Mouse (Mus musculus): ENCODE measurements at regions not wholly inside any gene's neighbourhood (a gene's known extent, or its start where the extent isn't known, plus 50 kb on each side); places are given as distances from the start of the nearest gene placed in this dataset.
A peak's percentile ranks its signal among the peaks of the same experiment; 100 is the strongest.

- DNase-seq (ENCODE audit: inconsistent ontology term): no peak
These were observed 74.4 kb downstream of the Tbx19 start for GRCm38 (mm10) chr1:165086131-165086530.

DNA sequence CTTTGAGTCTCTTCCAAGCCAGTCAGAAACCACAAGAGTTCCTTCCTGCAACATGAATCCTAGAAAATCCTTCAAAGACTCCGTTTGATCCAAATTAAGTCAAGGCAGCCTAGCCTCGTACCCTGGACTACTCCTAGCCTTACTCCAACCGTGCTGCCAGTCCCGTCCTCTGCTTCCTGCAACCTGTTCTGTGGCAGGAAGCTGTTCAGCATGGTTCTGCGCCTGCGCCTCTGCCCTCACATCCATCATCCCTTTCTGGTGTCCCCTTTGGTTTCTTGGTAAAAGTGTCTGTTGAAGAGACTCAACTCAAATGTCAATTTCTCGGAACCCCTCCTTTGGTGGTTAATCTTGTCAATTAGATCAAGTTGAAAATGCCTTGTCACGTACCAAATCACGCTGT is 75.8 kb downstream of the Tbx19 start:
- no peak for DNase-seq (ENCODE audit: inconsistent ontology term)

- peak; percentile 32 for DNase-seq (ENCODE audit: inconsistent ontology term)
These were observed 76.4 kb downstream of the Tbx19 start for GRCm38 (mm10) chr1:165084179-165084578.

DNA sequence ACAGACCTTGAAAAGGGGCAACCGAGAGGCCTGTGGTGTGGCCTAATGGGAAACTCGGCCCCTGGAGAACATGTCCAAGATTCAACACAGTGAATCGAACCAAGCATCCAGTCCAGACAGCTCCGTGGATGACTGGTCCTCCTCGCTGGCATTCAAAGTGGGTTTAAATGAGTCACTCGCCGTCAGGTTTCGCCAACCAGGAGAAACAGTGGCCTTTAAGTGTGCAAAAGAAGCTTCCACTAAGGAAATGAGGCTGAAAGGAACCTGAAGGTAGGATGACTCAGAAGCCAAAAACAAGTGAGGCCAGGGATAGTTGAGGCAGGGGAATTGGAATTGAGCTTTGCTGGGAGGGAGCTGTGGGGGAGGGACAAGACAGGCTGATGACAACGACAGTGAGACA is 80.2 kb downstream of the Tbx19 start:
- DNase-seq (ENCODE audit: inconsistent ontology term): no peak

DNA sequence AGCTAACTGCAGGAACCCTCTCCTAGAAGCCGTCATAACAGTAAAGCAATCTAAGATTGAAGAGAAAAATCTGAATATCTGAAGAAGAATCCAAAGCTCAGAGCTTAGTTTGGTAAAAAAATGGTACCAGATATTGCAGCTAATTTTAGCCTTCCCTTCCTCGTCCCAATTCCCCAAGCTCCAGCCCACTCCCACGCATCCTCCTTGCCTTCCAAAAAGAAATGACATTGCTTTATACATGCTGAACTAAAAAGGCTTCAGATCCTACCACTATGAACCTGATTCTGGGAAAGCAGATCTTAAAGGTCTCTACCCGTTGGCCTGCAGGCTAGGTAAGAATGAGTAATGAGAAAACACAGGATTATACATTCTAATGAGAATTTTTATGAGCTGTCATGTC is 83.3 kb downstream of the Tbx19 start:
- no peak for DNase-seq (ENCODE audit: inconsistent ontology term)

DNA sequence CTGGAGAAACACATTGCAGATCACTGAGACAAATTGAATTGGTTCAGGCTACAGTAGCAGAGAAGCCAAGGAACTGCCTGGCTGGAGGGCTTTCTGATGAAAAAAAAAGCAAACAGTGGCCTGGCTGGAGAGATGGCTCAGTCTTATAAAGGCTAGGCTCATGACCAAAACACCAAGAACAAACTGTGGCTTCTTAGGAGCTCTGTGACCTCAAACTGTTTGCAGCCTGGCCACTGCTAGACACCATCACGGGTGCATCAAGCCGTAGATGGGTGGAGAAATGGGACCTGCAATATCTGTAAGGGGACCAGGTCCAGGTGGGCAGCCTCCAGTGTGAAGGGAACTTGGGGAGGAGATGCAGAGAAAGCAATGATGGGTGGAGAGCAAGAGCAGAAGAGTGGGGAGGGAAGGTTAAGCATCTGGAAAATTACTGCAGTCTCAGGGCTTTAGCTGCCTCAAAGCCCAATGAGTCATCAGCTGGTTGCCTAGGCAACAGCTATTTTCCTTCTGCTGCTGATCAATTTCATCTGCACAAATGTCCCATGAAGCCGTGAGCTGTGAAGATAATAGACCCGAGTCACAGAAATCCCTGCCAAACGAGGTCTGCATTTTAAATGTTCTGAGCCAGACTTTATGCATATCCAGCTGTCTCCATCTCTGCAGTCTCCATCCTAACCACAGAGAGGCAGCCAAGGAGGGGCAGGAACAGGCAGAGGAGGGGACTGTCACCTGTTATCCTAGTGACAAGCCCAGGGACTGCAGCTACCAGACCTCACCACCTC is 85.1 kb downstream of the Tbx19 start:
- DNase-seq (ENCODE audit: inconsistent ontology term): peak; percentile 79

DNA sequence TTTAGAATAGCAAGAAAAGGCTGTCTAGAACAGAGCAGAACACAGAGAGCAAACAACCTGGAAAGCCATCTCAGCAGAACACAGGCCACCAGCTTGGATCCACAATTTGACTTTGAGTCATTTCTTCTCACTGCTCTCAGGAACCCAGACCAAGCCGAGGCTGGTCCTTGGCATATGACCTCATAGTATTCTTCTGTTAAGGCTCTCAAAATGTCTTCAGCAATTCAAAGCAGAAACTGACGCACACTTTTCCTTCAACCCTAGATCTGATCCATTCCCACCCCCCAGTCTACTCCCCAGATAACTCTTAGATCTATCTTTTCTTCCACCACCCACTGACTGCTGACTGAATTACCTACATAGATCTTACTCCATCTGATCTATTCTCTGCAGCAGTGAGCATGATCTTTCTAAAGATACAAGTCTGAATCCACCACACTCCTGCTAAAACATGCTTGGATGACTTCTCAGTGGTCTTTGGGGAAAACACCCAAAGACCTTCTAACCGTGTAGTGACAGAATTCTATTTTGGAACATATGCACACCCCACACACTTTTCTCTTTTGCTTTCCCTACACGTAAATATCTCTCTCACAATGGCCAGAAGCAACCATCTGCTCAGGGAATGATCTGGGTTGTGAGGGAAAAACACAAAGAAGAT is 88.6 kb downstream of the Tbx19 start:
- no peak for DNase-seq (ENCODE audit: inconsistent ontology term)

- no peak for DNase-seq (ENCODE audit: inconsistent ontology term)
These were observed 95.6 kb downstream of the Tbx19 start for GRCm38 (mm10) chr1:165064981-165065380.

DNA sequence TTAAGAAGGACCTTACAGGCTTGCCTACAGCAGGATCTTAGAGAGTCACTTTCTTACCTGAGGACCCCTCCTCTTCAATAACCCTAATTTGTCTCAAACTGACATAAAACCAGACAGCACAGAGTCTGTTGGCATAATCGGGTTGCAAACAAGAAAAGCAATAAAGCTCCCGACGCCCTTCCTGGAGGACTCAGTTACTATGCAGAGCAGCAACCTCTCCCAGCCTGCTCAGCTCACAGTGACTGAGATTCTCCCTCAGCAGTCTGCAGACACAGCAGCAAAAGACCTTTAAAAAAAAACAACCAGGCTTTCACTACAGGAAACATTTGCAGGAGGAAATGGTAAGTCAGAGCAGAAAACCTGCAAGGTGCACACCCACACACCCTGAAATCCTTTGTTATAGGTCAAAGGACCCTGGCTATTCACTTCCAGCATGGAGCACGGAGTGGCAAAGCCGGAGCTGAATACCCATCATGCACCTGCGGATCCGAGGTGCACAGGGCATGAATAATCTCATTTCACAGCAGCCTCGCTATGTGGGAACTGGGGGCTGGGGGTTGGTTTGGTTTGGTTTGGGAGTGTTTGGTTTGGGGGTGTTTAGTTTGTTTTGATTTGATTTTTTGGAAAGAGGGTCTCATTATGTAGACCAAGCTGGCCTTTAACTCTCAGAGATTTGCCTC is 97.6 kb downstream of the Tbx19 start:
- no peak for DNase-seq (ENCODE audit: inconsistent ontology term)

DNA sequence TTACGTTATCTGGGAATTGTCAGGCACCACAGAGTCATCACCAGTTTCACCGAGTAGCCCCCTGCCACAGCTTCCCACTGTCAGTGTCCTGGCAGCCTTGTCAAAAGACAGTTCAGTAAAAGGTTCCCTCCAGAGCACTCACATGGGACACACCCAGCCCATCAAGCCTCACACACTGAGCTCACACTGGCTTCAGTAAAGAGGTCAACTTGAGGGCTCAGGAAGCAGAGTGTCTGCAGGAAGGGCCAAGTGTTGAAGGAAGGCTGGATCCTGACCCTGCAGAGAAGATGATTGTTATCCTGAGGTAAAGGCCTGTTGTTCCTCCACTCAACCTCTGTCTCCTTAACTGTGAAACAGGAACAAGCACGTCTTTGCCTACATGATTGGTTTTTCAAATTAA is 99.2 kb downstream of the Tbx19 start:
- no peak for DNase-seq (ENCODE audit: inconsistent ontology term)

DNA sequence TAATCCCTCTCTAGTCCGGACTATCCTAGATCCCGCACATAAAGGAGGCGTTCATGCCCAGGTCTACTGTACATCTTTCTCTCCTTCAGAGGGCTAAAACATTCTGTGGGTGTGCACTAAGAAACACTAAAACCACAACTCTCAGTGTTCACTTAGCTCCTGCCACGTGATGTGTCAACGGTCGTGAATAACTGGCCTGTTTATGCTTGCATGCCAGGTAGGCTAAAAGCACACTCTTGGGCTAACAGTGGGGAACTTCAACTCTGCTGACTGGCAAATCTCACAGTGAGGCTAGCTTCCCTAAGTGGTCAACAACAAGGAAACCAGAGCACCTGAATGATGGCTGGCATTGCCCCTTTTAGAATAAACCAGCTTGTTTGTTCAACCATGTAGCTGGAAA is 106.3 kb downstream of the Tbx19 start:
- DNase-seq (ENCODE audit: inconsistent ontology term): no peak

DNA sequence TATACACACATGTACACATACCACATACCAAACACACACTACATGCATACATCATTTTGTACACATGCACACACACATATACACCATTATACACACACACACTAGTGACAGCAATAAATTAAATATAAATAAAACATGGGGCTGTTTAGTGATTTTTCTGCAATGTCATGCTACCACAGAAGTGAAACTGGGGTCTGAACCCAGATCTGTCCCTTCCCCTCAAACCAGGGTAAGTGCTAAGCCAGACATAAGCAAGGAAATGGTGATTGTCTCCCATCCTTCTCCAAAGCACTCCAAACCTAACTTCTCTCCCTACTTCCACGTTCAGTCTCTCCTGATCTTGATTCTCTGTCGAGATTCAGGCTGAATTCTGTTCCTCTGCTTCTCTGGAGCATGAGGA is 109.3 kb downstream of the Tbx19 start:
- DNase-seq (ENCODE audit: inconsistent ontology term): no peak

- DNase-seq (ENCODE audit: inconsistent ontology term): no peak
These were observed 110.4 kb downstream of the Tbx19 start for GRCm38 (mm10) chr1:165050176-165050575.

GRCm38 (mm10) chr1:165046637-165047036 is 111.3 kb upstream of the Xcl1 start:
- peak; percentile 90 for DNase-seq (ENCODE audit: inconsistent ontology term)

DNA sequence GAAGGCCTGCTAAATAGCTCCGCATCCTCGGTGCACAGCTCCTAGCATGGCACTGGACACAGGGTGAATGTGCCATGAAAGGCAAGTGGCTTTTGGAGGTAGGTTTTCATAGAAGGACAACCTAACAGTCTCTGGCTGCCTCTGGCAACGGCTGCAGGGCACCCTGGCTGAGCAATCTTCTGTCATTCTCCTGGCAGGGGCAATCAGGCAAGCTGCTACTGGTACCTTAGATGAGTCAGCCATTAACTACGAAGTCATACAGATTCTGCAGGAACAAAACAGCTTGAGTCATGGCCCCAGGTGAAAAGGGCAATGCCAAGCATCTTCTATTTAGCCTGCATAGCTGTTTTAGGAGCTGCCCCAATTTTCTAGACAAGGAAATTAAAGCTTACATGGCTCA is 110.7 kb upstream of the Xcl1 start:
- peak; percentile 85 for DNase-seq (ENCODE audit: inconsistent ontology term)

GRCm38 (mm10) chr1:165043361-165043760 is 108.0 kb upstream of the Xcl1 start:
- DNase-seq (ENCODE audit: inconsistent ontology term): peak; percentile 7

GRCm38 (mm10) chr1:165042105-165042504 is 106.8 kb upstream of the Xcl1 start:
- no peak for DNase-seq (ENCODE audit: inconsistent ontology term)

DNA sequence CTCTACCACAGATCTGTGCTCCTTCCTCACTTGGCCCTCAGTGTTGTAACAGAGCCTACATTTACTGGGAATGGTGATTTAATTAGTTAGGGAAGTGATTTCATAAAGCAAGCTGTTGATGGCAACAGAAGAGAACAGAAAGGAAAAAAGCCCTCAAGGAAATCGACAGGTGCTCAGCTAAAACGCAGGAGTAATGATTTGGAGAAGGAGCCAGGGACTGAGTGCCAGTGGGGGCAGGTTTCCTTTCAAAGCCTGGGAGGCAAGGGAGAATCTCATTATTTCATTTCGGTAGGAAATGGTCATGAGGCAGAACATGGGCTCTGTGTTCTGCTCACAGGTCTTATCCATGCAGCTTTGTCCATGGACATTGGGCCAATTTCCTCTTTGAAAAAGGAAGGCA is 101.3 kb upstream of the Xcl1 start:
- DNase-seq (ENCODE audit: inconsistent ontology term): no peak

DNA sequence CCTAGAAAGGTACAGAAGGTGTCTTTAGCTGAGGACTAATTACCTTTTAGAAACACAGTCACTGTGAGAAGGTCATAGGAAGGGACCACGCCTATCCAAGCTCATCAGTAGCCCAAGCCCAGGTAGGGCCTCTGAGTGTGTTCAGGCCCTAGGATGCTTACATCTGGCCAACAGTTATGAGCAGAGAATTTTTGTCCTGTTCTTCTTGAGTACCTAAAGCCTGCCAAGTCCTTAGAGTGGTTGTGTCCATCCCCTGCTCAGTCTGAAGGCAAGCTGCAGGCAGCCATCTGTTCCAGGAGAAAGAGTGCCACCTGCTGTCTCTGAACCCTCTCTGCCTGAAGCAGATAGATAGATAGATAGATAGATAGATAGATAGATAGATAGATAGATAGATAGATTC is 100.3 kb upstream of the Xcl1 start:
- peak; percentile 47 for DNase-seq (ENCODE audit: inconsistent ontology term)

DNA sequence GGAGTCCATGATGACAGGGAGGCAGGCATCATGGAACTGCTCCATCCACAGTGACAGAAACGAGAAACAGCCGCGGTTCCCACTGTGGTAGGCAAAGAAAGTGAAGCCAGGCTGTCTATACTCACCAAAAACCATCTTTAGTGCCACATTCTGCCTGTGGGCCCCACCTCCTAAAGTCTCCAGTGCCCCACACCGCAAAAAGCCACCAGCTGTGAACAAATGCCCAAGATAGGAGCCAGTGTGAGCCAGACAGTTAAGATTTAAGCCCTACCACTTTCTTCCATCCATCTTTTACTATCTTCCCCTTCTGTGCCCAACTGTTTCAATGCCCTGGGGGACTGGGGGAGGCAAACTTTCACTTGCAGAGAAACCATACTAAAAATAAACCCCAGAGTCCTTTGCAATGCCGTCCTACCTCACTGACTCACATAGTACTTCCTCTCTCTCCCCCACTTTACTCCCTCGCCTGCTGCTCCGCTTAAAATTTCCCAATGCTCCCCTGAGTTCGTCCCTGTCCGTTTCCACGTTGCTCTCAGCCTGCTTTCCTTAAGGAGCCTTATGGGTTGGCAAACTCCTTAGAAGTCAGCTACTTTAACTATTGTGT is 85.7 kb upstream of the Xcl1 start:
- no peak for DNase-seq (ENCODE audit: inconsistent ontology term)

DNA sequence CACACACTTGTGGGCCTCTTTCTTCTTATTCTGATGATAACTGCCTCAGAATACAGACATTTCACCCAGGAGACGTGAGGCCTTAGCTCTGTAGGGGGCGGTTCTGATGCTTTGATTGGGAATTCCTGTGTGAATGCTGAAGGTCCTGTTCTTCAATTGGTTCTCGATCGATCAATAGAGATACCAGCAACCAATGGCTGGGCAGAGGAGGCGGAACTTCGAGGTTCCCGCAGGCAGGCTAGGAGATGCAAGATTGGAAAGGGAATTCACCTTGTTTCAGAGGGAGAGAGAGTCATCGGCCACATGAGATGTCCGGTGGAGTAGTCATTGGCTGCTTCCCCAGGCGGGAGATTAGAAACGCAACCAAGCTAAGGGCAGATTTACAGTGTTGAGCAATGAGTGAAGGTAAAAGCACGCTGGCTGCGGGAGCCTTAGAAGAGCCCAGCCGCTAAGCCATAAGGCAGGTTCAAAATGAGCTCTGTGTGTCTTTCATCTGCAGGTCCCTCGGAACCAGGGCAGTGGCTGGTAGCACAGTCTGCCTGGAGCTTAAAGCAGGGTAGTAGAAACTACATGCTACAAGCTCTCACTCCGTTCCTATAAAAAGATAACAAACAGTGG is 83.5 kb upstream of the Xcl1 start:
- DNase-seq (ENCODE audit: inconsistent ontology term): peak; percentile 76

DNA sequence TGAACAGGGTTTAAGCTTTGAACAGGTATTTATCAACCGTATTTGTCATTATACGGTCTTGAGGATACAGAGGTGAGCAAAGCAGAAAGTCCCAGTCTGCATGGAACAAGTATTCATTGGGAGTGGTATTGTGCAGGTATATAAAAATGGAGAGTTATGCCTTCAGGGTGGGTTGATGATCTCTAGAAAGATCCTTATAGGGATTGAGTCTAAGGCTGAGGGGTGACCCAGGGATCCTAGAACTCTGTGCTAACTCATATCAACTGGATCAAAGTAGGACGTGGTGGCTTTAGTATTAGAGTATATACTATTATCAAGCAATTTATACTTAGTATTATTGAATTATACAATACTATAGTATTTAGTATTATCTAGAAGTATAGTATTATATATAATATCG is 82.9 kb upstream of the Xcl1 start:
- DNase-seq (ENCODE audit: inconsistent ontology term): no peak

All from Muller cell, postnatal 12 days (primary cell).